Mouse (Mus musculus): ENCODE results near the gene Txlng. TPM values are rescaled to one million over a fixed set of nuclear protein-coding genes. Genes with fewer than 3 reads are reported as not detected.

The Txlng gene
- polyA plus RNA-seq (2015; fragmentation: Illumina TruSeq; extraction: RNeasy Lipid Tissue Mini Kit (QIAGEN cat#74804); ENCODE audit: low read depth, low replicate concordance), result 19.4 TPM

GRCm38 (mm10) chrX:162829203-162829708 is at the start of gene Txlng:
Txlng (minus strand) TSS chrX:162829454.

GRCm38 (mm10) chrX:162760115-162760942 is 68.9 kb downstream of the Txlng start, which contains the start of gene Rbbp7:
Rbbp7 (plus strand) TSS chrX:162760402.

Other genes starting within 250 kb of the Txlng start
- 93.3 TPM for gene Reps2, start 185.8 kb downstream of the Txlng start, polyA plus RNA-seq (2015; fragmentation: Illumina TruSeq; extraction: RNeasy Lipid Tissue Mini Kit (QIAGEN cat#74804); ENCODE audit: low read depth, low replicate concordance)
- 158 TPM for gene Rbbp7, start 69.1 kb downstream of the Txlng start, polyA plus RNA-seq (2015; fragmentation: Illumina TruSeq; extraction: RNeasy Lipid Tissue Mini Kit (QIAGEN cat#74804); ENCODE audit: low read depth, low replicate concordance)
- 41.7 TPM for gene Syap1, start 59.0 kb upstream of the Txlng start, polyA plus RNA-seq (2015; fragmentation: Illumina TruSeq; extraction: RNeasy Lipid Tissue Mini Kit (QIAGEN cat#74804); ENCODE audit: low read depth, low replicate concordance)
- 68.5 TPM for gene Ctps2, start 71.8 kb upstream of the Txlng start, polyA plus RNA-seq (2015; fragmentation: Illumina TruSeq; extraction: RNeasy Lipid Tissue Mini Kit (QIAGEN cat#74804); ENCODE audit: low read depth, low replicate concordance)
- gene S100g, start 135.1 kb upstream of the Txlng start, polyA plus RNA-seq (2015; fragmentation: Illumina TruSeq; extraction: RNeasy Lipid Tissue Mini Kit (QIAGEN cat#74804); ENCODE audit: low read depth, low replicate concordance), result not detected

Data from brain, adult 10 weeks (tissue).